Mouse (Mus musculus) E14TG2a.4 (cell line): ENCODE data around the gene Trim59.
A peak's percentile ranks its signal among the peaks of the same experiment; 100 is the strongest.

Source experiments
- H3K27me3 ChIP-seq: 2 replicates; pipeline ENCODE4 v1.6.1; 2014; ENCODE audit warnings: low read length, control low read depth; ENCODE audit not compliant: insufficient read depth
- H3K36me3 ChIP-seq: 2 replicates; pipeline ENCODE4 v1.6.1; 2014; ENCODE audit warnings: low read length, control low read depth; ENCODE audit not compliant: insufficient read depth
- H3K4me1 ChIP-seq: replicated peaks from 2 replicates; pipeline ENCODE4 v1.6.1; 2014; ENCODE audit warnings: low read depth, low read length, control low read depth
- H3K4me3 ChIP-seq: replicated peaks from 2 replicates; pipeline ENCODE4 v1.5.1; 2014; ENCODE audit warnings: mild to moderate bottlenecking, low read length
- H3K9me3 ChIP-seq: 2 replicates; pipeline ENCODE4 v1.6.1; 2014; ENCODE audit warnings: low read length, control low read depth
- CTCF ChIP-seq: conservative IDR thresholded peaks from 2 replicates; pipeline ENCODE4 v1.5.1; 2014; ENCODE audit warnings: low read length
- NANOG ChIP-seq: IDR thresholded peaks from 2 replicates; pipeline ENCODE4 v1.6.1; 2014; ENCODE audit warnings: borderline replicate concordance, low read length, mixed read lengths
- POU5F1 ChIP-seq: IDR thresholded peaks from 2 replicates; pipeline ENCODE4 v1.6.1; 2014; ENCODE audit warnings: low read length, borderline replicate concordance

Gene Trim59

DNA sequence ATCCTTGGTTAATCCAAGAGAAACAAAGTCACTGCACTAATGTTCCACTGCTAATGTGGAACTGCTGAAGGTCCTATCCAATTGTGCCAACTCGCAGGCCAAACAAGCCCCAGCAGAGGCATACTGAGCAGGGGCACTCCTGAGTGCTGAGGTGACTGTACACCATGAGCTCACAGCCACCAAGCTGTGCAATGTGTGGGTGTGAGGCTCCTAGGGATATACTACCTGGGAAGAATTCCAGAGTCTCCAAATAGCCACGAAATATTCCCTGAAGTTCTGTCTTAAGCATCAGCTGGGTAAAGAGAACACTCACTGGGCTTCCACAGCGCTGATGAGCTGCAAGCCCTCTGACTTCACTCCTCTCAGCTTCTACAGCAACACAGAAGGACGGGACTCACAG lies 3.1 kb upstream of the Trim59 start:
- Histone ChIP-seq H3K9me3 (no peaks in the 10 kb centered on the region), H3K4me3 (no peak overlapping the region), H3K4me1 (peaks cover 33% of the 10 kb centered on the region), H3K27me3 (0 out of 2 replicates have a peak, but pooled peaks cover 2% of the 10 kb centered on the region), H3K36me3 (peaks cover 7% of the 10 kb centered on the region)
- no peak for TF ChIP-seq NANOG
- TF ChIP-seq CTCF: no peak
- TF ChIP-seq POU5F1: no peak

DNA sequence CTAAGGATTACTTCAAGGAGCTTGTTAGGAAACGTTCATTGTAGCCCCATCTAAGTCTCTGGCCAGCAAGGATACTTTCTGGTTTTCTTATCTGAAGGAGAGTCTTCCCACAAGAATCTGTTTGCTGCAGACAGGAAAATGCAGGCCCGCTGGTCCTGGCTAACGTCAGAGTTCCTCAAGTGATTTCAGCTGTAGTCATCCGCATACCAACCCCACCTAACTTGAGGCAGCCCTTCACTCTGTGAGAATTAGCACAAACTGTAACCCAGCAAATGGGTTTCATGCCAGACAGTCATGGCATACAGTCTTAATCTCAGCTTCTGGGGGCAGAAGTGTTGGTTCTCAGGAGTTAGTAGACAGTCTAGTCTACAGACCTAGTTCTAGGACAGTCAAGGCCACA lies 2.0 kb upstream of the Trim59 start:
- Histone ChIP-seq H3K36me3 (peaks cover 15% of the 10 kb centered on the region), H3K27me3 (0 out of 2 replicates have a peak, but pooled peaks cover 2% of the 10 kb centered on the region), H3K4me1 (peaks cover 38% of the 10 kb centered on the region), H3K9me3 (no peaks in the 10 kb centered on the region), H3K4me3 (no peak overlapping the region)
- TF ChIP-seq NANOG: no peak
- no peak for TF ChIP-seq POU5F1
- TF ChIP-seq CTCF: no peak

DNA sequence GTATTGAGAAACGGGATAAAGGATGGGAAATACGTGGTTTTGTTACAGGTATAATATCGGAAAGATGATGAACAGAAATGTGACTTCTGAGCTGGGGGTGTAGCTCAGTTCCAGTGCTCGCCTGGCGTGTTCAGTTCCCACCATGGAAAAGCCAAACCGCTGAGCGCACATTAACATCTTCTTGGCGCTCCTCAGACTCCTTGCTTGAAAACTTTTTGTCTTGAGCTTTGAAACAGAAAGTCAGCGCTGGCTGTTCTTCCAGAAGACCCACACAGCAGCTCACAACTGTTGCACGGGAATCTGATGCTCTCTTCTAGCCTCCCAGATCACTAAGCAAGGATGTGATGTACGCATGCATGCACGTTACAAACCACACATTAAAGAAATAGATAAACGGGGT lies 1.2 kb upstream of the Trim59 start:
- Histone ChIP-seq H3K27me3 (0 out of 2 replicates have a peak, but pooled peaks cover 2% of the 10 kb centered on the region), H3K9me3 (no peaks in the 10 kb centered on the region), H3K4me1 (peaks cover 43% of the 10 kb centered on the region), H3K36me3 (peaks cover 22% of the 10 kb centered on the region), H3K4me3 (peak overlapping the region; percentile 96)
- no peak for TF ChIP-seq NANOG
- TF ChIP-seq POU5F1: no peak
- no peak for TF ChIP-seq CTCF

DNA sequence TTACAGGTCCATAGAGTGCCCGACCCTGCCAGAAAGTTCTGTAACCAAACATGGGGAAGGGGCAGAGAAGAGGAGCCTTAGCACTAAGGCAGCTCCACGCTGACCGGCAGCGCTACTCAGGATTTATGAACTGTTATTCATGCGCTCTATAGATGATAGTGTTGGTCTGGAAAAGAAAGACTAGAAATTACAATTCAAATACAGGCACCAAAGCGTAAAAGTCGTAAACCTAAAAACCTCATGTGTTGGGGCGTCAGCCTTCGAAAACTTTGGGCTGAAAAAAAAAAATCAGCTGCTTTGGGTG lies 797 bp upstream of the Trim59 start:
- Histone ChIP-seq H3K4me1 (peaks cover 47% of the 10 kb centered on the region), H3K27me3 (0 out of 2 replicates have a peak, but pooled peaks cover 2% of the 10 kb centered on the region), H3K9me3 (no peaks in the 10 kb centered on the region), H3K4me3 (peak overlapping the region; percentile 96), H3K36me3 (peaks cover 26% of the 10 kb centered on the region)
- TF ChIP-seq CTCF (no peak), NANOG (no peak), POU5F1 (no peak)

DNA sequence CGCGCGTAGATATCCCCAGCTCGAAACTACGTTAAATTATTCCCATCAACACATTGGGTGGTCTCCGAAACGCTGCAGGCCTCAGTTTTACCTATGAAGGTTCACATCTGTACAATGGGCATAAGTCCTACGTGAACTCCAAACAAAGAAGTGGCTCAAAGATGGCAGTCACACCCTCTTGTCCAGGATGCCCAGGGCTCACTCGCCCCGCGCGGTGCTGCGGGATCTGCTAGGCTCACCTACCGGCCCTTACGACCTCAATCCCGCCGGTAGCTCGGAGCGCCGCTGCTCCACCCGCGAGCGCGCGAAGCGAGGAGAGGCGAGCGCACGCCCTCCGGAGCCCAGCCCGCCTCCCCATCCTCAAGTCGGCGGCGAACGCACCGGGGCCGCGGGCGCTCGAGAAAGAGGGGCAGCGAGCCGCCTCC lies 376 bp downstream of the Trim59 start:
- no peaks in the 10 kb centered on the region for H3K27me3 ChIP-seq
- no peak for TF ChIP-seq CTCF
- no peak for TF ChIP-seq POU5F1
- no peak for TF ChIP-seq NANOG
- peaks cover 38% of the 10 kb centered on the region for H3K36me3 ChIP-seq
- H3K4me1 ChIP-seq: peaks cover 59% of the 10 kb centered on the region
- no peaks in the 10 kb centered on the region for H3K9me3 ChIP-seq
- H3K4me3 ChIP-seq: peak overlapping the region; percentile 96

DNA sequence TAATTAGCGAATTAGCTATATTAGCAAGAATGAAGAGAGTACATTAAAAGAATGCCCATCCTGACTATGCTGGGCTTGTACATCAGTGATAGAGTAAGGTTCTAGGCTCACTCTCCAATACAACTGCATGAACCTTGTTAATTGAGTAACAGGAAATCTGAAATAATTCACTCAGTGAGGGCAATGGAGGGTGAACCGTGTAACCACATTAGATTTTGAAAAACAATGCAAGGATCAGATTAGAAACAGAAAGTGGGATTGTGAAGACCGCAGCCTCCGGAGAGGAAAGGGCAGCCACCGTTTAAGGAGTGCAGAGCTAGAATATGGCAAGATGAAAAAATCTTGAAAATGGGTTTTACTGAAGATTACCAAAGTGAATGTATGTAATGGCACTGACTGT lies 3.3 kb downstream of the Trim59 start:
- Histone ChIP-seq H3K4me3 (peak overlapping the region; percentile 64), H3K36me3 (peaks cover 65% of the 10 kb centered on the region), H3K9me3 (no peaks in the 10 kb centered on the region), H3K27me3 (no peaks in the 10 kb centered on the region), H3K4me1 (peaks cover 57% of the 10 kb centered on the region)
- TF ChIP-seq POU5F1 (no peak), CTCF (no peak), NANOG (no peak)

DNA sequence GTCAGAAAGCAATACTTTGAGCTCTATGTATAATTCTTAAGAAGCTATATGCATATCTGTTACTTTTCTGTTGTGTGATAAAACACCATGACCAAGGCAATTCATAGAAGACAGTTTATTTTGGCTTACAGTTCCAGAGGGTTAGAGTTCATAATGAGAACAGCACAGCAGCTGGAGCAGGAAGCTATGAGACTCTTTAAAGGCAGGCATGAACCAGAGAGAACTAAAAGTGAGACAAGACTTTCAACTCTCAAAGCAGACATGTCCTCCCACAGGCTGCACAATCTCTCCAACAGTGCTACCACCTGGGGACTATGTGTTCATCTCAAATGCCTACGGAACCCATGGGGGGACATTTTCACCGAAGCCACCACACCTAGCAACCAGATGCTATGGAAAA lies 4.5 kb downstream of the Trim59 start:
- Histone ChIP-seq H3K4me1 (peaks cover 45% of the 10 kb centered on the region), H3K9me3 (no peaks in the 10 kb centered on the region), H3K36me3 (peaks cover 76% of the 10 kb centered on the region), H3K27me3 (no peaks in the 10 kb centered on the region), H3K4me3 (peak overlapping the region; percentile 64)
- no peak for TF ChIP-seq POU5F1

DNA sequence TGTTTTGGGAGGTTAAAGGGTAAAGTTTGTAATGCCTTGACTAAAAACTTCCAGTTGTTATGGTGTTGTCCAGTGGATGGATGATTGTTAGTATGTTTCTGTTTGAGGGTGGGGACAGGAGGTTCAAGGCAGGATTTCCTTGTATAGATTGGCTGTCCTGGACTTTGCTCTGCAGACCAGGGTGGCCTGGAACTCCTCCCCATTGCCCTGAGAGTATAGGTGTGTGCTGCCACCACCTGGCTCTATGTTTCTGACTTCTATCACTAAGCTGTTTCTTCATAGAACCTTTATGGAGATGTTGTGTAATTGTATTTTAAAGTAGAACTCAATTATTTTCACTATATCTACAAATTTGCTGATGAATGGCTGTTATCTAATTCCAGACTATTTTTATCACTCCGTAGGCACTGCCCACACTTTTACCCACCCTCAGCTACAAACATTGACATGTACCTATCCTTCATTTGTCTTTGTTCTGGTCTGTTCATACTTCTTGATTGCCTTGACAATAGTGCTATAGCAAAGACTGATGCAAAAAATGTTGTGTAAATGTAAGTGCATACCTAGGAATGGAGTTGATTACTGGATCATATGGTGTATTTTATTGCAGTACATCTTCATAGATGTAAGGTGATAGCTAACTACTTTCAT lies 18.3 kb downstream of the Trim59 start:
- H3K27me3 ChIP-seq: no peaks in the 10 kb centered on the region
- TF ChIP-seq NANOG (no peak), CTCF (no peak), POU5F1 (no peak)
- H3K4me1 ChIP-seq: no peaks in the 10 kb centered on the region
- peaks cover 96% of the 10 kb centered on the region for H3K36me3 ChIP-seq
- no peaks in the 10 kb centered on the region for H3K9me3 ChIP-seq
- H3K4me3 ChIP-seq: no peak overlapping the region

DNA sequence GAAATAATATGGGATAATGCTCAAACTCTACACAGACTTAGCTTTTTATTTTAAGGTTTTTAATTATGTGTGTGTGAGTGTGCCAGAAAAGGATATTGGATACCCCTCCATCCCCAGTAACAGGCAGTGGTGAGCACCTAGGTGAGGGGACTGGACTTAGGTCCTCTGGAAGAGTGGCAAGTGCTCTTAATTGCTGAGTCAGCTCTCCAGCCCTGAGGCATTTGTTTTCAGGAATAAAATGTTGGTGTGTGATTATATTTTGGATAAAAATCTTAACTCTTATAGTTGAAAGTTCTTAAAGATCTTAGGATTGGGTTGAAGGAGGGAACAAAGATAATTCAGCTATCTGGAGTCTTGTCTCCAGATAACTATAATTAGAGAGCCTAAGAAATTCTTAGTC lies 23.8 kb downstream of the Trim59 start:
- H3K4me1 ChIP-seq: no peaks in the 10 kb centered on the region
- H3K36me3 ChIP-seq: peaks cover 94% of the 10 kb centered on the region
- no peak overlapping the region for H3K4me3 ChIP-seq
- H3K9me3 ChIP-seq: no peaks in the 10 kb centered on the region
- TF ChIP-seq NANOG: no peak
- TF ChIP-seq CTCF: no peak
- no peak for TF ChIP-seq POU5F1
- H3K27me3 ChIP-seq: no peaks in the 10 kb centered on the region
